Mouse (Mus musculus): ENCODE measurements around the gene Rbbp4.

DNA sequence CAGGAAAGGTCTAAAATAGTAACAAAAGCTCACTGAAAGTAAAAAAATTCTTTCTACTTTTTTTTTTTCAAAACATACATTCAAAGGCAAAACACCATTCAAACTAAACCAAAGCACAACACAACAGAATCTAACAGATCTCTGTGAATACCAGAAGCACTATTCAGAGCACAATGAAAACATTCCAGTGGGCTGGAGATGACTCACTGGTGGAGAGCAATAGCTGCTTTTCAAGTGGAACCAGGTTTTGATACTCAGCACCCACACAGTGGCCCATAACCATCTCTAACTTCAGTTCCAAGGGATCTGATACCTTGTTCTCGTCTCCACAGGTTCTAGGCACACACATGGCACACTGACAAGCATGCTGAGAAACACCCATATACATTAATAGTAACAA is 10.4 kb downstream of the Rbbp4 start:
- TF ChIP-seq CTCF (IDR thresholded peaks at IDR 0.05; ENCODE audit: insufficient read depth, low read length) (no peak), POLR2A (IDR thresholded peaks at IDR 0.05; ENCODE audit: borderline replicate concordance, extremely low read depth, low read depth, low read length) (no peak)

Data from lung, adult 2 months (tissue).